Mouse (Mus musculus): ENCODE results near the gene Krt24. TPM values are rescaled to one million over a fixed set of nuclear protein-coding genes. Genes with fewer than 3 reads are reported as not detected.
A peak's percentile ranks its signal among the peaks of the same experiment; 100 is the strongest.

Gene Krt24
- polyA plus RNA-seq, 1 experiment from 2014 or later, result not detected

- Histone ChIP-seq H3K4me1 (replicated peaks; ENCODE audit: insufficient read depth, low read length) (no peaks in the 10 kb centered on the region), H3K4me2 (ENCODE audit: low read length) (no peak overlapping the region), H3K4me3 (replicated peaks; ENCODE audit: low read depth, low read length) (no peak overlapping the region), H3K36me3 (ENCODE audit: insufficient read depth, low read length) (no peaks in the 10 kb centered on the region), H3K9ac (ENCODE audit: low read depth, low read length) (no peak overlapping the region), H3K9me3 (replicated peaks; ENCODE audit: low read length) (no peaks in the 10 kb centered on the region), H3K27me3 (ENCODE audit: insufficient read depth, low read length) (no peaks in the 10 kb centered on the region), H3K27ac (0 out of 2 replicates have a peak overlapping the region, but pooled peaks have one; percentile 1)
- WGBS, result 67% methylated on average over 9 of the region's 9 CpGs
- DNase-seq (ENCODE audit: low spot score), result no peak
- TF ChIP-seq CTCF (IDR thresholded peaks at IDR 0.05; ENCODE audit: low read depth), result no peak
- ATAC-seq (replicated peaks; ENCODE audit: low FRiP score, low read depth), result no peak
Measured at GRCm38 (mm10) chr11:99265220-99265619, 19.8 kb downstream of the Krt24 start.

GRCm38 (mm10) chr11:99256213-99256612 lies 28.8 kb downstream of the Krt24 start:
- ATAC-seq (replicated peaks; ENCODE audit: low FRiP score, low read depth), result no peak
- WGBS, result 82% methylated on average over 4 of the region's 4 CpGs

GRCm38 (mm10) chr11:99255316-99255715 lies 29.7 kb downstream of the Krt24 start:
- Histone ChIP-seq H3K9ac (ENCODE audit: low read depth, low read length) (no peak overlapping the region), H3K4me3 (replicated peaks; ENCODE audit: low read depth, low read length) (no peak overlapping the region), H3K27me3 (ENCODE audit: insufficient read depth, low read length) (no peaks in the 10 kb centered on the region), H3K9me3 (replicated peaks; ENCODE audit: low read length) (no peaks in the 10 kb centered on the region), H3K4me1 (replicated peaks; ENCODE audit: insufficient read depth, low read length) (no peaks in the 10 kb centered on the region), H3K4me2 (ENCODE audit: low read length) (no peak overlapping the region), H3K27ac (no peak overlapping the region), H3K36me3 (ENCODE audit: insufficient read depth, low read length) (no peaks in the 10 kb centered on the region)
- DNase-seq (ENCODE audit: low spot score), result no peak
- no peak for TF ChIP-seq CTCF (IDR thresholded peaks at IDR 0.05; ENCODE audit: low read depth)
- no peak for ATAC-seq (replicated peaks; ENCODE audit: low FRiP score, low read depth)
- WGBS, result 93% methylated on average over 8 of the region's 8 CpGs

More at GRCm38 (mm10) chr11:99256213-99256612, 28.8 kb downstream of the Krt24 start:
- no peak overlapping the region for H3K4me3 ChIP-seq (replicated peaks; ENCODE audit: low read depth, low read length)
- H3K9ac ChIP-seq (ENCODE audit: low read depth, low read length), result no peak overlapping the region
- H3K9me3 ChIP-seq (replicated peaks; ENCODE audit: low read length), result no peaks in the 10 kb centered on the region
- peak; percentile 25; the same call in 1 of the 2 replicates for TF ChIP-seq CTCF (IDR thresholded peaks at IDR 0.05; ENCODE audit: low read depth)
- DNase-seq (ENCODE audit: low spot score), result no peak
- H3K27me3 ChIP-seq (ENCODE audit: insufficient read depth, low read length), result no peaks in the 10 kb centered on the region
- no peaks in the 10 kb centered on the region for H3K36me3 ChIP-seq (ENCODE audit: insufficient read depth, low read length)
- H3K4me2 ChIP-seq (ENCODE audit: low read length), result no peak overlapping the region
- no peak overlapping the region for H3K27ac ChIP-seq
- H3K4me1 ChIP-seq (replicated peaks; ENCODE audit: insufficient read depth, low read length), result no peaks in the 10 kb centered on the region

GRCm38 (mm10) chr11:99253893-99254292 lies 31.2 kb downstream of the Krt24 start:
- DNase-seq (ENCODE audit: low spot score) (no peak), ATAC-seq (replicated peaks; ENCODE audit: low FRiP score, low read depth) (no peak)
- Histone ChIP-seq H3K4me3 (replicated peaks; ENCODE audit: low read depth, low read length) (no peak overlapping the region), H3K27ac (no peak overlapping the region), H3K36me3 (ENCODE audit: insufficient read depth, low read length) (no peaks in the 10 kb centered on the region), H3K4me1 (replicated peaks; ENCODE audit: insufficient read depth, low read length) (no peaks in the 10 kb centered on the region), H3K9me3 (replicated peaks; ENCODE audit: low read length) (no peaks in the 10 kb centered on the region), H3K9ac (ENCODE audit: low read depth, low read length) (no peak overlapping the region), H3K4me2 (ENCODE audit: low read length) (no peak overlapping the region), H3K27me3 (ENCODE audit: insufficient read depth, low read length) (no peaks in the 10 kb centered on the region)
- 66% methylated on average over 2 of the region's 2 CpGs for WGBS
- TF ChIP-seq CTCF (IDR thresholded peaks at IDR 0.05; ENCODE audit: low read depth), result 0 out of 2 replicates have a peak, but pooled peaks have one; percentile 21

- Histone ChIP-seq H3K4me1 (replicated peaks; ENCODE audit: insufficient read depth, low read length) (no peaks in the 10 kb centered on the region), H3K9me3 (replicated peaks; ENCODE audit: low read length) (no peaks in the 10 kb centered on the region), H3K4me3 (replicated peaks; ENCODE audit: low read depth, low read length) (no peak overlapping the region), H3K4me2 (ENCODE audit: low read length) (no peak overlapping the region), H3K9ac (ENCODE audit: low read depth, low read length) (no peak overlapping the region), H3K36me3 (ENCODE audit: insufficient read depth, low read length) (no peaks in the 10 kb centered on the region), H3K27ac (no peak overlapping the region), H3K27me3 (ENCODE audit: insufficient read depth, low read length) (no peaks in the 10 kb centered on the region)
- TF ChIP-seq CTCF (IDR thresholded peaks at IDR 0.05; ENCODE audit: low read depth), result no peak
- WGBS, result 72% methylated on average over 8 of the region's 8 CpGs
- no peak for ATAC-seq (replicated peaks; ENCODE audit: low FRiP score, low read depth)
- no peak for DNase-seq (ENCODE audit: low spot score)
Measured at GRCm38 (mm10) chr11:99252671-99253070, 32.4 kb downstream of the Krt24 start.

- Histone ChIP-seq H3K9ac (ENCODE audit: low read depth, low read length) (no peak overlapping the region), H3K36me3 (ENCODE audit: insufficient read depth, low read length) (no peaks in the 10 kb centered on the region), H3K9me3 (replicated peaks; ENCODE audit: low read length) (no peaks in the 10 kb centered on the region), H3K27ac (no peak overlapping the region), H3K4me3 (replicated peaks; ENCODE audit: low read depth, low read length) (no peak overlapping the region), H3K27me3 (ENCODE audit: insufficient read depth, low read length) (no peaks in the 10 kb centered on the region), H3K4me2 (ENCODE audit: low read length) (no peak overlapping the region), H3K4me1 (replicated peaks; ENCODE audit: insufficient read depth, low read length) (no peaks in the 10 kb centered on the region)
- DNase-seq (ENCODE audit: low spot score) (no peak), ATAC-seq (replicated peaks; ENCODE audit: low FRiP score, low read depth) (no peak)
- WGBS, result 54% methylated on average over 3 of the region's 3 CpGs
- TF ChIP-seq CTCF (IDR thresholded peaks at IDR 0.05; ENCODE audit: low read depth), result no peak
Measured at GRCm38 (mm10) chr11:99250666-99251065, 34.4 kb downstream of the Krt24 start.

- no peak for TF ChIP-seq CTCF (IDR thresholded peaks at IDR 0.05; ENCODE audit: low read depth)
- WGBS, result 49% methylated on average over 5 of the region's 5 CpGs
- Histone ChIP-seq H3K36me3 (ENCODE audit: insufficient read depth, low read length) (no peaks in the 10 kb centered on the region), H3K9me3 (replicated peaks; ENCODE audit: low read length) (no peaks in the 10 kb centered on the region), H3K4me3 (replicated peaks; ENCODE audit: low read depth, low read length) (no peak overlapping the region), H3K4me1 (replicated peaks; ENCODE audit: insufficient read depth, low read length) (no peaks in the 10 kb centered on the region), H3K27ac (no peak overlapping the region), H3K4me2 (ENCODE audit: low read length) (no peak overlapping the region), H3K9ac (ENCODE audit: low read depth, low read length) (no peak overlapping the region), H3K27me3 (ENCODE audit: insufficient read depth, low read length) (no peaks in the 10 kb centered on the region)
- ATAC-seq (replicated peaks; ENCODE audit: low FRiP score, low read depth) (no peak), DNase-seq (ENCODE audit: low spot score) (no peak)
Measured at GRCm38 (mm10) chr11:99250241-99250640, 34.8 kb downstream of the Krt24 start.
